Mouse (Mus musculus) embryonic facial prominence, embryonic 11.5 days (tissue): ENCODE measurements around the gene Gm49322. TPM values are rescaled to one million over a fixed set of nuclear protein-coding genes. Genes with fewer than 3 reads are reported as not detected.

ENCODE experiments used
- ATAC-seq: fragments of 200-750 bp; cut with Nextera tagmentation; replicated peaks from 2 replicates; pipeline ENCODE4 v1.8.0; 2017; ENCODE audit warnings: low read depth; ENCODE audit not compliant: insufficient number of reproducible peaks, low FRiP score, low TSS enrichment
- DNase-seq: peaks from one replicate; pipeline ENCODE4 v3.0.0-alpha.2; 2015; ENCODE audit warnings: low spot score
- H3K27ac ChIP-seq: fragments of 300-500 bp; sonication (generic); replicated peaks from 2 replicates; pipeline ENCODE4 v1.5.1; 2014; ENCODE audit warnings: mild to moderate bottlenecking, low read depth, low read length, control low read depth
- H3K27me3 ChIP-seq: fragments of 300-500 bp; sonication (generic); 2 replicates; pipeline ENCODE4 v1.6.1; 2014; ENCODE audit warnings: mild to moderate bottlenecking, low read length, moderate library complexity, mixed read lengths; ENCODE audit not compliant: control insufficient read depth, insufficient read depth
- H3K36me3 ChIP-seq: fragments of 300-500 bp; sonication (generic); replicated peaks from 2 replicates; pipeline ENCODE4 v1.6.1; 2014; ENCODE audit warnings: low read depth, mild to moderate bottlenecking, low read length, moderate library complexity, mixed read lengths; ENCODE audit not compliant: control insufficient read depth, insufficient read depth
- H3K4me1 ChIP-seq: fragments of 300-500 bp; sonication (generic); 2 replicates; pipeline ENCODE4 v1.6.1; 2014; ENCODE audit warnings: low read length, mixed read lengths; ENCODE audit not compliant: control insufficient read depth, insufficient read depth
- H3K4me2 ChIP-seq: fragments of 300-500 bp; sonication (generic); 2 replicates; pipeline ENCODE4 v1.6.1; 2014; ENCODE audit warnings: low read depth, mild to moderate bottlenecking, control low read depth, low read length, moderate library complexity
- H3K4me3 ChIP-seq: fragments of 300-500 bp; sonication (generic); 2 replicates; pipeline ENCODE4 v1.5.1; 2014; ENCODE audit warnings: low read depth, low read length, control low read depth
- H3K9ac ChIP-seq: fragments of 300-500 bp; sonication (generic); replicated peaks from 2 replicates; pipeline ENCODE4 v1.6.1; 2014; ENCODE audit warnings: mild to moderate bottlenecking, control low read depth, low read length
- H3K9me3 ChIP-seq: fragments of 300-500 bp; sonication (generic); replicated peaks from 2 replicates; pipeline ENCODE4 v1.6.1; 2016; ENCODE audit warnings: mild to moderate bottlenecking, low read length, inconsistent platforms, mixed read lengths; ENCODE audit not compliant: control insufficient read depth
- WGBS: fragments of 180-500 bp; shearing (Covaris S2); extraction: QIAGEN DNeasy Blood & Tissue Kit; methylation state at CpG from one replicate; pipeline ENCODE4 v1.1.7; 2014; 5-methylcytosine and 5-hydroxymethylcytosine counted together
- polyA plus RNA-seq: library from polyadenylated mRNA; unstranded; fragments of >200 nt; fragmentation: Nextera tagmentation; extraction: Ambion mirVana; gene quantifications from 2 replicates; pipeline ENCODE4 v1.2.1, GENCODE M21; 2014

Gm49322 gene
- polyA plus RNA-seq, 1 experiment from 2014 or later, result 1.4 TPM

- no peak for ATAC-seq
- Histone ChIP-seq H3K9ac (no peak overlapping the region), H3K9me3 (no peaks in the 10 kb centered on the region), H3K27me3 (no peaks in the 10 kb centered on the region), H3K4me3 (no peak overlapping the region), H3K4me2 (no peak overlapping the region), H3K4me1 (no peaks in the 10 kb centered on the region), H3K27ac (no peak overlapping the region), H3K36me3 (peaks cover 12% of the 10 kb centered on the region)
- DNase-seq, result no peak
- WGBS, result 94% methylated on average over 10 of the region's 10 CpGs
These were observed 3.6 kb downstream of the Gm49322 start for GRCm38 (mm10) chr10:80609269-80609924.

- DNase-seq (no peak), ATAC-seq (no peak)
- Histone ChIP-seq H3K4me2 (no peak overlapping the region), H3K9ac (no peak overlapping the region), H3K27me3 (no peaks in the 10 kb centered on the region), H3K27ac (no peak overlapping the region), H3K4me1 (no peaks in the 10 kb centered on the region), H3K9me3 (no peaks in the 10 kb centered on the region), H3K36me3 (peaks cover 12% of the 10 kb centered on the region), H3K4me3 (no peak overlapping the region)
- 92% methylated on average over 9 of the region's 9 CpGs for WGBS
These were observed 4.4 kb downstream of the Gm49322 start for GRCm38 (mm10) chr10:80610116-80610785.

- Histone ChIP-seq H3K27me3 (no peaks in the 10 kb centered on the region), H3K4me3 (no peak overlapping the region), H3K4me1 (no peaks in the 10 kb centered on the region), H3K27ac (0 out of 2 replicates have a peak overlapping the region, but pooled peaks have one; percentile 11), H3K9me3 (no peaks in the 10 kb centered on the region), H3K9ac (no peak overlapping the region; the same call in 1 of the 2 replicates), H3K4me2 (no peak overlapping the region), H3K36me3 (peaks cover 12% of the 10 kb centered on the region)
- peak; percentile 63 for DNase-seq
- ATAC-seq, result no peak
- 75% methylated on average over 4 of the region's 4 CpGs for WGBS
These were observed 5.2 kb downstream of the Gm49322 start for GRCm38 (mm10) chr10:80611024-80611423.

GRCm38 (mm10) chr10:80611905-80612304 lies 6.1 kb downstream of the Gm49322 start:
- DNase-seq (no peak), ATAC-seq (no peak)
- H3K4me3 ChIP-seq, result no peak overlapping the region
- H3K36me3 ChIP-seq, result peaks cover 8% of the 10 kb centered on the region
- H3K27me3 ChIP-seq, result no peaks in the 10 kb centered on the region
- no peak overlapping the region for H3K9ac ChIP-seq
- no peak overlapping the region for H3K27ac ChIP-seq
- 96% methylated on average over 3 of the region's 3 CpGs for WGBS
- no peaks in the 10 kb centered on the region for H3K4me1 ChIP-seq
- H3K9me3 ChIP-seq, result no peaks in the 10 kb centered on the region
- no peak overlapping the region for H3K4me2 ChIP-seq

GRCm38 (mm10) chr10:80613821-80614220 lies 8.0 kb downstream of the Gm49322 start:
- 90% methylated on average over 3 of the region's 3 CpGs for WGBS
- H3K4me3 ChIP-seq, result no peak overlapping the region
- DNase-seq, result no peak
- no peak overlapping the region for H3K27ac ChIP-seq
- no peaks in the 10 kb centered on the region for H3K27me3 ChIP-seq
- no peak overlapping the region for H3K4me2 ChIP-seq
- no peak overlapping the region for H3K9ac ChIP-seq
- no peaks in the 10 kb centered on the region for H3K4me1 ChIP-seq
- no peaks in the 10 kb centered on the region for H3K9me3 ChIP-seq
- no peak for ATAC-seq
- peaks cover 5% of the 10 kb centered on the region for H3K36me3 ChIP-seq

GRCm38 (mm10) chr10:80614351-80614750 lies 8.5 kb downstream of the Gm49322 start:
- ATAC-seq (no peak), DNase-seq (no peak)
- H3K4me1 ChIP-seq, result no peaks in the 10 kb centered on the region
- H3K4me2 ChIP-seq, result no peak overlapping the region
- H3K9me3 ChIP-seq, result no peaks in the 10 kb centered on the region
- WGBS, result 92% methylated on average over 6 of the region's 6 CpGs
- H3K27ac ChIP-seq, result no peak overlapping the region
- H3K36me3 ChIP-seq, result peaks cover 5% of the 10 kb centered on the region
- H3K27me3 ChIP-seq, result no peaks in the 10 kb centered on the region
- no peak overlapping the region for H3K4me3 ChIP-seq
- no peak overlapping the region for H3K9ac ChIP-seq

GRCm38 (mm10) chr10:80618181-80618580 lies 12.4 kb downstream of the Gm49322 start:
- no peak overlapping the region for H3K4me3 ChIP-seq

More at GRCm38 (mm10) chr10:80618181-80618580, 12.4 kb downstream of the Gm49322 start:
- no peak overlapping the region for H3K4me2 ChIP-seq
- H3K27me3 ChIP-seq, result no peaks in the 10 kb centered on the region
- H3K9ac ChIP-seq, result no peak overlapping the region
- 75% methylated on average over 9 of the region's 9 CpGs for WGBS
- H3K4me1 ChIP-seq, result no peaks in the 10 kb centered on the region
- no peak overlapping the region for H3K27ac ChIP-seq
- H3K9me3 ChIP-seq, result no peaks in the 10 kb centered on the region
- no peaks in the 10 kb centered on the region; the same call in 1 of the 2 replicates for H3K36me3 ChIP-seq
- DNase-seq (no peak), ATAC-seq (no peak)
